Mouse (Mus musculus) gastrocnemius, postnatal 36 days (tissue): ENCODE results near the gene Gm47995. TPM values are rescaled to one million over a fixed set of nuclear protein-coding genes. Genes with fewer than 3 reads are reported as not detected.
A peak's percentile ranks its signal among the peaks of the same experiment; 100 is the strongest.

ENCODE experiments used
- DNase-seq, 2 experiments: peaks; one replicate each; pipeline ENCODE4 v3.0.0; 2022
- intact Hi-C: fragments of 180-260 bp; cut with DNase I; formaldehyde crosslinking; loops from one replicate; pipeline ENCODE4 v1.15.1; 2025
- total RNA-seq, 2 experiments: library from RNA; stranded (reverse); gene quantifications; 2 replicates each; pipeline ENCODE4 v1.2.3; 2021

Gm47995 gene
- total RNA-seq, 2 experiments from 2014 or later = 0.69 TPM; not detected in 1

- DNase-seq = no peak
- intact Hi-C loops = no loop called here
These were observed 25.1 kb downstream of the Gm47995 start for GRCm38 (mm10) chr1:151223377-151223776.

- intact Hi-C loops = no loop called here
- no peak for DNase-seq
These were observed 26.3 kb downstream of the Gm47995 start for GRCm38 (mm10) chr1:151224536-151224935.

- DNase-seq = no peak
- intact Hi-C loops = no loop called here
These were observed 29.3 kb downstream of the Gm47995 start for GRCm38 (mm10) chr1:151227506-151227905.

- intact Hi-C loops = no loop called here
- DNase-seq = no peak
These were observed 30.2 kb downstream of the Gm47995 start for GRCm38 (mm10) chr1:151228320-151228989.

- intact Hi-C loops = no loop called here
These were observed 34.1 kb downstream of the Gm47995 start for GRCm38 (mm10) chr1:151232346-151232745.

GRCm38 (mm10) chr1:151233756-151234155 is 35.5 kb downstream of the Gm47995 start:
- DNase-seq = no peak
- intact Hi-C loops = no loop called here

More at GRCm38 (mm10) chr1:151232346-151232745, 34.1 kb downstream of the Gm47995 start:
- no peak for DNase-seq

GRCm38 (mm10) chr1:151235574-151235973 is 37.3 kb downstream of the Gm47995 start:
- intact Hi-C loops = no loop called here
- DNase-seq = no peak

- intact Hi-C loops = no loop called here
- peak; percentile 46 to 50 for DNase-seq
These were observed 38.1 kb downstream of the Gm47995 start for GRCm38 (mm10) chr1:151236141-151236930.

GRCm38 (mm10) chr1:151237780-151238179 is 39.5 kb downstream of the Gm47995 start:
- intact Hi-C loops = no loop called here
- no peak for DNase-seq

GRCm38 (mm10) chr1:151243332-151243731 is 45.1 kb downstream of the Gm47995 start:
- intact Hi-C loops = no loop called here
- DNase-seq = no peak

- intact Hi-C loops = no loop called here
- DNase-seq = no peak
These were observed 45.8 kb downstream of the Gm47995 start for GRCm38 (mm10) chr1:151244013-151244412.

- no peak for DNase-seq
- intact Hi-C loops = no loop called here
These were observed 46.5 kb downstream of the Gm47995 start for GRCm38 (mm10) chr1:151244761-151245160.

- DNase-seq = no peak
- intact Hi-C loops = no loop called here
These were observed 46.9 kb downstream of the Gm47995 start for GRCm38 (mm10) chr1:151245165-151245564.

- DNase-seq = no peak
- intact Hi-C loops = no loop called here
These were observed 47.6 kb downstream of the Gm47995 start for GRCm38 (mm10) chr1:151245846-151246245.

Other genes starting within 250 kb of the Gm47995 start
- gene Hmcn1, start 205.0 kb upstream of the Gm47995 start, total RNA-seq = 1 to 10 TPM; 4.9 to 5.4 TPM
- not detected for gene Gm47985, start 15.9 kb upstream of the Gm47995 start, total RNA-seq
- under 1 TPM in 1 of 2 experiments, not detected in 1; 0.15 TPM for gene Gm8947, start 6.1 kb upstream of the Gm47995 start, total RNA-seq
- gene 3110040M04Rik, start 5.7 kb downstream of the Gm47995 start, total RNA-seq = not detected
- gene Gm47996, start 11.7 kb downstream of the Gm47995 start, total RNA-seq = under 1 TPM in 1 of 2 experiments, not detected in 1; 0.31 TPM
- gene Ivns1abp, start 146.0 kb downstream of the Gm47995 start, total RNA-seq = 100 to 1,000 TPM in 1 of 2 experiments, 10 to 100 TPM in 1; 97.4 to 111 TPM
- 1 to 10 TPM; 8.8 to 9.8 TPM for gene Swt1, start 230.0 kb downstream of the Gm47995 start, total RNA-seq
- 10 to 100 TPM; 12.4 to 12.8 TPM for gene Trmt1l, start 230.1 kb downstream of the Gm47995 start, total RNA-seq